Mouse (Mus musculus): ENCODE data around the gene Mus81.

Mus81 gene

DNA sequence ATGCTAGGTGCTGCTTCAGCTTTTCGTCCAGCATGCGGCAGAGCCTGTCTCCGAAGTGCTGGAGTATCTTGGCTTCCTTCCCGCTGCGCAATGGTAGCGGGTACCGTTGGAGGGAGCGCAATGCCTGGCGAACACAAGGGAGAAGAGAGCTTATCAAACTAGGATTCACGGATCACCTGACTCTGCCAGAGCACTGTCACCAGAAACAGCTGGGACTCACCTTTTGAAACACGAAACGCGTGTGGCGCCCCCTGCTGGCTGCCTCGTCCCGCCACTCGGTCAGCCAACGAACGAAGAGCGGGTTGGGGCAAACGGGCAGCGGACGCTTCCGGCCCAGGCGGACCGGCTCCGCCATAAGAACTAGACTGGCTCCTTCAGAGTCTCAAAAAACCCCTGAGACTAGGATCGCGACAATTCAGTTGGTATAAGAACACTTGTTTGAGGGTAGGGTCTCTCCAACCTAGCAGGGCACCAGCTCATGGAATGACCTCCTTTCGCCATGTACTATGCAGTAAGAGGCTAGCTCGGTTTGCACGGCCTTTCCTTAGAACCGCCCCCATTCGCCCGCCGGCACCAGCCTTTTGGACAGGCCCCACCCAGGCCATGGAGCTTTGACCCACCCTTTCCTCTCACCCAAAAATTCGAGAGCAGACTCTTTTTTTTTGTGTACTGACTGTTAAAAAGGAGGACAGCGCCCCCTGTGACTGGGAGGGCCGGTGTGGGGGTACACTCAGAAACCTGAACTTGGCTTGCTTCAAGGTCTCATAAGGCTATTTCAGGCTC is at the start of gene Mus81:
Gene Mus81, minus strand, starts transcription at position 635 of the 783 bp plus-strand sequence.
- DNase-seq (ENCODE audit: low spot score): peak; percentile 93

DNA sequence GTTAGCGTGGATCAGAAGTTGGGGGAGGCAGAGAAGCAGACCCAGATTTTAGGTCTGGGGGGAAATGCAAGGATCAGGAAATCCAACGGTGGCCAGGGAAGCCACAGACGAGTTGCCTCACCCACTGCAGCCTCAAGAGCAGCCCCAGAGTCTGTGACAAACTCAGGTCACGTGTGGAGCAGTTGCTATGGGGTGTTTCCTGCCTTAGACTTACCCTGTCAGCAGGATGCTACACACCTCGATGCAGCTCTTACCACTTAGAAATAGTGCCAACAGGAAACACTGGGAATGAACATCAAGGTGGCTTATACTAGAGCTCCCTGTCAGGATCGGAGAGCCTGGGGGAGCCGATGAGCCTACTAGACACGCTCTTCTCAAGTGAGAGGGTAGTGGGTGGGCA is 44.3 kb upstream of the Mus81 start:
- no peak for DNase-seq (ENCODE audit: low spot score)

DNA sequence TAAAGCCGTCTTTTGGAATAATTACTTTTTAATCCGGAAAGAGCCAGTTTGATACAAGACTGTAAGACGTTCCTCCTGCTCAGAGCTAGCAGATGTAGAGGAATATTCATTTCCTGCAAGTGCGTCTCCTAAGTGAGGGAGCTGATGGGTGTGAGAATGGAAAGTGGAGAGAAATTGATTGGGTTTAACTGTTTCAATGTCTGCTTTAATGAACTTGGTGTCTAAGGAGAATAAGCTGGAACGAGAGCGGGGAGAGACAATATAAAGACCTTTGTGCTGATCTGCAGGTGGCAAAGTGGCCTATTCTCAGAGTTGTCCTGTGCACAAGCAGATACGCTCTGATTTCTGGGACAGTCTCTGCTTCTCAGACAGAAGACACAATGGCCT is 41.9 kb upstream of the Mus81 start:
- no peak for DNase-seq (ENCODE audit: low spot score)

DNA sequence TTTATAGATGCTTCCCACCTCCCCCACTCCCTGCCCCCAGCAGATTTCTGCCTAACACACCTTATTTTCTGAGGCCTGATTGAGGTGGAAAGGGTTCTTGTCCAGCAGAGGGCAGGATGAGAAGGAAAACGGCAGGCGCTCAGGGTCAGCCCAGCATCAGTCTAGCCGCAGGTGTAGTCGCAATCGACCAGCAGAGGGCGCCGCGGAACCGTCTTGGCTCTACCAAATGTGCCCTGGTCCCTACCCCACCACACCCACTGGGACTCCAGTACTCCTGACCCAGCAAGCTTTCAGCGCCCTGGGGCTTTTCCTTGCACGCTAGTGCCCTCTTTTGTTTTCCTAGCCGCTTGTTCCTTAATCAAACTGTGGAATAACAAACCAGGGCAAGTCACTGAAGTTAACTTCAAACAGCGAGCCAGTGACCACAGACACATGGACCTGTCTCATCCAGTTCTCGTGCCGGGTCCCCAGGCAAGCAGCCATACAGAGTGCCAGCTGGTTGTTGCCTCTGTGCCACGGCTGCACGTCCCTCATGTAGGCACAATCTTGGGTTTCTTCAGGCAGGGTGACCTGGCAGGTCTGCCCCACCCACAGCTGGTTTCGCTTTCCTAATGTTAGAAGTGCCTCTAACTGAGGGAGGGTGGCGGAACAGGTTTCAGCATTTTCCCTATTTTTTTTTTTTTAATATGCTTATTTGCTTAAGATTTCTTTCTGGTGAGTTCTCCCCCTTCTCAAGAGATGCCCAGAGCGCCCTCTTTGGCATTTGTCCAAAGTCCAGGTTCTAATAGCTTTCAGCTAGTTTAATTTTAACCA is 41.3 kb upstream of the Mus81 start:
- peak; percentile 94 for DNase-seq (ENCODE audit: low spot score)

DNA sequence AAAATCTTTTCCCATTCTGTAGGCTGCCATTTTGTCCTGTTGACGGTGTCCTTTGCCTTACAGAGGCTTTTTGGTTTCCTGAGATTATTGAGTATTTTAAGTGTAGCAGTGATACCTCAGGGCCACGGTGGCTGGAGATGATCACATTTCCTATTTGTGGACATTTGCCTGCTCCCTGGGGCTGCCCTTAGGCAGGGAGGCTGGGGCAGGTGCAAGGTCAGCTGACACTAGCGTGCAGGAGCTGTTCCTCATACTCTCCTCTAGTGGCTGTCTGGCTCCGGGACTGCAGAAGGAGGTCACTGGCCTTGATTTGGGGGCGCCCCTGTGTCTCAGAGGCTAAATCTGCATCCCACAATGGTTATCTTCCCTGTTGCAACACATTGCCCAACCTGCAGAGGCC is 37.0 kb upstream of the Mus81 start:
- DNase-seq (ENCODE audit: low spot score): no peak

DNA sequence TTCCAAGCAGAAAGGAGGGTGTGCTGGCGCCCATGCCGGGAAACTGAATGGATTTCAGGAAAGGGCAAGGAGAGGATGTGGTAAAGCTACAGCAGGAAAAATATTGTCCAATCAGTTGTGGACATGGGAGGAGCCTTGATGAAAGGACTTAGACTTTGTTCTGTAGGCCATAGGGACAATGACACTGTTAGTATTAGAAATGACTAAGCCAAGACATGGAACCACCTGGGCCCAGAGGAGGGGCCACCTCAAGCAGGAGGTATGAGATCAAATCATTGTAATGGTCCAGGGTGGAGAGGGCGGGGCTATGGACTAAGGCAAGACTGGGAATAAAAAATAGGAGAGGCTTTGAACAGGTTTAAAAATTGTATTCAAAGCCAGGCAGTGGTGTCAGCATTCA is 30.5 kb upstream of the Mus81 start:
- DNase-seq (ENCODE audit: low spot score): no peak

DNA sequence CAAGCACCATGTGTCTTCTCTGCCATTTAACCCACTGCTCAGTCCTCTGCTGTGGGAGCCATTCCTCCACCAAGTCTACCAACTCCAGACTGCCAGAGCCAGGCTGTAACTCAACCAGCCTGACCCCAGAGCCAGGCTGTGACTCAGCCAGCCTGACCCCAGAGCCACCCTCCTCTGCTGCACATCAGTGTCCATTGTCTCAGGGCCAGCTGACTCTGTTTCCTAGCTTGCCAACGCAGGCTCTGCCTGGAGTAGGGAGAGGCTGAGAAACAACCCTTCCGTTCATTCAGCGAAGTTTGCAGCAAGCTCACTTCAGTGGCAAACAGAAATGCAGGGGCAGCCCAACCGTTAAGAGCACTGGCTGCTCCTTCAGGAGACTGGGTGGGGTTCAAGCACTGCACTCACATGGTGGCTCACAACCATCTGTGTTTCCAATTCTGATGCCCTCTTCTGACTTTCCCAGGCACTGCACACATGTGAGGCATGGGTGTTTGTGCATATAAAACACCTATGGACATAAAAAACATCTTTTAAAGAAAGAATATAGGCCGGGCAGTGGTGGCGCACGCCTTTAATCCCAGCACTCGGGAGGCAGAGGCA is 28.8 kb upstream of the Mus81 start:
- DNase-seq (ENCODE audit: low spot score): no peak

DNA sequence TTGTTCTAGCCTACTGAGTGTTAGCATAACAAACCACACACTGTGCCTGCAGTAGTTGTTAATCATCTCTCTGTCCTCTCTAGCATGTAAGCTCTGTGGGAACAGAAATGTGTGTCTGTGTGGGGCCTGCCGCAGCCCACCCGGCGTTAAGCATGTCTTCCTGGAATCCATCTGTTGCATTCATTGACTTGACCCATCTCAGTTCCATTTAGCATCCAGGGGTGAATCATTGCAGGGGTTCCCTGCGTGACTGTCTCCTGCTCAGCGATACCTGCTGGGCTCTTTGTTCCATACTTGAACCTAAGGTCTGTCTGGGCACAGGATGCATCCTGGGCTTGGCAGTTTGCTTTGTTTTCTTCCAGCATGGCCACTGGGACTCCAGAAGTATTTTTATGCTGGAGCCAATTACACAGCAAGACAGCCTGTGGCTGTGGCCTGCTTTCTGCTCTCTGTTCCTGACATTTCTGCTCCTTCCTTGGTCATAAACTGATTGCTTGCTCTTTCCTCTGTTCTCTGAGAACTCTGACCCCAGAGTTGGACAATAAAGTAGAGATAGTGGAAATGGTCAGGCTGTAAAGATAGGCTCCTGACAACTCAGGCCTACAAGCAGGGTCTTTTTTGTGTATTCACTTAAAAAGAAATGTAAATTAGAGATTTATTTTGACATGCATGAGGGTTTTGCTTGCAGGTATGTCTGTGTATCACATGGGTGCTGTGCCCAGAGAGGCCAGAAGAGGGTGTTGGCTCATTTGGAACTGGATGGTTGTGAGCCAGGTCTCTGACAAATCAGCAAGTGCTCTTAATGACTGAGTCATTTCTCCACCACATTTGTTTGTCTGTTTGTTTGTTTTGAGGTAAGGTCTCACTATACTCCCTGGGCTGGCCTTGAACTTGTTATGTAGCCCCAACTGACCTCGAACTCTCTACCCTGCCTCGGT is 27.9 kb upstream of the Mus81 start:
- no peak for DNase-seq (ENCODE audit: low spot score)

DNA sequence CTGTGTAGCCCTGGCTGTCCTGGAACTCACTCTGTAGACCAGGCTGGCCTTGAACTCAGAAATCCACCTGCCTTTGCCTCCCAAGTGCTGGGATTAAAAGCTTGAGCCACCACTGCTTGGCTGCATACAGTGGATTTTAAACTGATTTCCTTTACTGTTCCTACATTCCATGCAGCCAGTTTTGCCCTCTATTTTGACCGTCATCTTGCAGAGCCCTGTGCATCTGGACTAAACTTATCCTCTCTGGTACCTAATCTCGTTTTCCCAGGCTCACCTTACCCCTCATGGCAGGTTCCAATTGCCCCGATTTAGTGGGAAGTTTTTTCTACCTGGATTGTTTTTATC is 24.8 kb upstream of the Mus81 start:
- no peak for DNase-seq (ENCODE audit: low spot score)

DNA sequence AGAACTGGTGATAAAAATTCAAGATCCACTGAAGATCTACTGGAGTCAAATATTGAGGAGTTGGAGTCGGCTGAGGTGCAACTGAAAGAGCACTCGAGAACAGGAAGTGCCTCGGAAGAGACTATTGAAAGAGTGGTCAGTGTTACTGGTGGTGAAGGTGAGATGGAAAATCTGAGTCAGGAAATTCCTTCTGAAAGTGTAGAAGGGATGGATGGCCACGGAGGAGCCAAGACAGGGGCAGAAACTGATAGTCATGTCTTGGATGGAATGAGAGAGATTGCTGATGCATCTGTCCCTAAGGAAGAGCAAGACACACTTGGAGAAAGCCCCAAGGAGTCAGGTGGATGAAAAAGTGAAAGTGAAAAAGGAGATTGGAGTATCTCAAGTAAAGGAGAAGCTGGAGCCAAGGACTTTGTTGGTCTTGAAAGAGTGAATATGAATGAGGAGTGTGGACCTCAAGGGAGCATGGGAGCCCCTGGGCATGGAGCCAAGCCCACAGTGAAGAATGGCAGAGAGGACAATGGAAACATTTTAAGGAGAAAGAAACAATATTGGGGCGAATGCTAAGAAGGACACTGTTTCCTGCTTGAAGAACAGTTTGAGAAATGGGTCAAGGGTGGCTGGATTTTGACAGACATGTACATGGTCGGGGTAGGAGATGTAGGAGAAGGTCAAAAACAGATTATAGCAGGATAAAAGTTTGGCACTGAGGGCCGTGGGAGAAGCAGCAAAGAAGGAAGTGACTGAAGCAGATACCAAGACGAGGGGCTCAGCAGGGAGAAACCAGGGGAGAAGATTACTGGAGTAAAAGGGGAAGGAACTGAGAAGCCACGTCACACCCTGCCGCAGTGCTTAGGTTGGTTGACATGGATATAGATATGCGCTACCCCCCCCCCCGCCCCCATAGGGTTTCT is 24.1 kb upstream of the Mus81 start:
- no peak for DNase-seq (ENCODE audit: low spot score)

DNA sequence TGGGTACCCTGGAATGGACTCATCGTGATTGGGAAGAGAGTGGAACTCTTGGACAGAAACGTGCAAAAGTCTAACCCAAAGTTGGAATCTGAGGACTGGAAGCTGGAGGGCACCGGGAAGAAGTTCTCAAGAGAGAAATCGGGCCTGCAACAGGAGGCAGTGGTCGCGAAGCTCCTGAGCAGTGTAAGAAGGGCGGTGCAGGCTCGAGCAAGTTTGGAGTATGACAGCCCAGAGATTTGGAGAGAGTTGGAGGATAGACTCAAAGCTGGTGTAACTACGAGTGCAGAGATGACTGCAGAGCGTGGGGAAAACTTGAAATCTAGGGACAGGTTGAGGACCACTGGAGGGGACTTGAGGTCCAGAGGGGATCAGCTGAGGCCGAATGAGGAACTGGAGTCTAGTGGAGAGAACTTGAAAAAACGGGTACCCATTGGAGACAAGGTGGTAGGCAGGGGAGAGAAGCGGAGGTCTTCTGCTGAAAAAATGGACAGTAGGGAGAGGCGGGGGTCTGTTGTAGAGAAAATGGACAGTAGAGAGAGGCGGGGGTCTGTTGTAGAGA is 23.0 kb upstream of the Mus81 start:
- DNase-seq (ENCODE audit: low spot score): no peak

DNA sequence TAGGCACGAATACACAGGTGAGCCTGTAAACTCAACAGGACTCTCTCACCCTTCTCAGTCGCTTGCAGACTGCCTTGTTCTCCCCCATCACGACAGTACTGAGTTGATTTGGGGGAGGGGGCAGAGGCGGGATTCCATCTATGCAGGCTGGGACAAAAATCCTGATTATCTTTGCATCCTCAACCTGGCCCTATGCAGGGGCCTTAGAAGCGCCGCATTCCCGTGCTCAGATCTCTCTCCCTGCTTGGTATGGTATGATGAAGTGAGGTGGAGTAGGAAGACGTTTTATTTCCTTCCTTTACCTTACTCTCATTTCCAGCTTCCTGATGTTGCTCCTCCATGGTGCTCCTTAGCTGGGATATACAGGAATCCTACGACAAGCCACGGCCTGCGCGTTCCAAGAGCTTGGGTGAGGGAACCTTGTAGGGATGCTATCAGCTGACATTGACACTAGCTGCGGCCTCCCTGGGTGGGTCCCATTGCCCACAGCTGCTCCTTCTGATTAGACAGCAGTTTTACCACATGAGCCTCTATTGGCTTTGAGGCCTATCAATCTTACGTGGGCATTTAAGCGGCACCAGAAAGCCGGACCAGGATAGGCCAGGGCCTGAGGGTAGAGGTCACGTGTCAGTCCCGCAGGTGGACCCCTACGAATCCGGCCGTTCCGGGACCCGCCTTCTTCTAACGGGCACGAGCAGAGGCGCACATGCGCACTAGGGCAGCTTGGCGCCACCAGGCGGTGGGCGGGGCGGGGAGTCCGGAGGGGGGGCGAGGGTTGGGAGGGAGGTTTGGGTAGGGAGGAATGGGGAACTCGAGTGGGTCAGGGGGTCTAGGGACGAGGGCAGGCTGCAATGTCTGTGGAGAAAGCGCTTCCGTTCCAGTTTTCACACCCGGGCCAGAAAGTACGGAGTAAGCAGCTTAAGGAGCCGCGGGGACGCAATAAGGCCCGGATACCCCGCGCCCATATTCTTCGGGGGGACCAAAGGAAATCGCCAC is 22.1 kb upstream of the Mus81 start, which contains the start of gene Snx32:
Gene Snx32, minus strand, starts transcription at position 508 of the 996 bp plus-strand sequence.
- DNase-seq (ENCODE audit: low spot score): peak; percentile 96

DNA sequence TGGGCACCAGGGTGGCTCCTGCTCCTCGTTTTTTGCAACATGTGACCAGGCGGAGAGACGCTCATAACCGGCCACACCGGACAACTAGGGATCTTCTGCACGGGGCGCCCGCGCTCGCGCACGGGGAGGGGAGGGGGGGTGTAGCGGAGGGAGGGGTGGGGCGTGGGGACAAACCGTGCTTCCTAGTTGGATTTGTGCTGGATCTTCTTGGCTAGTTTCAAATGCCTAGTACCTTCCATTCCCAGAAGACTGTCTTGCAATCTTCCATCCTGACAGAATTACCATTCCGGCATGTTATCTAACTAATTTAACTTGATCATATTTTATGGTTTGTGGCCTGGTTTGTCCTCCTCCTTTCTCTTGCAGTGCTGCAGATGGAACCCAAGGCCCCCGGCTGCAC is 15.5 kb upstream of the Mus81 start, which contains the start of gene 1700020D05Rik:
Gene 1700020D05Rik, minus strand, starts transcription at position 101 of the 400 bp plus-strand sequence.
- no peak for DNase-seq (ENCODE audit: low spot score)

DNA sequence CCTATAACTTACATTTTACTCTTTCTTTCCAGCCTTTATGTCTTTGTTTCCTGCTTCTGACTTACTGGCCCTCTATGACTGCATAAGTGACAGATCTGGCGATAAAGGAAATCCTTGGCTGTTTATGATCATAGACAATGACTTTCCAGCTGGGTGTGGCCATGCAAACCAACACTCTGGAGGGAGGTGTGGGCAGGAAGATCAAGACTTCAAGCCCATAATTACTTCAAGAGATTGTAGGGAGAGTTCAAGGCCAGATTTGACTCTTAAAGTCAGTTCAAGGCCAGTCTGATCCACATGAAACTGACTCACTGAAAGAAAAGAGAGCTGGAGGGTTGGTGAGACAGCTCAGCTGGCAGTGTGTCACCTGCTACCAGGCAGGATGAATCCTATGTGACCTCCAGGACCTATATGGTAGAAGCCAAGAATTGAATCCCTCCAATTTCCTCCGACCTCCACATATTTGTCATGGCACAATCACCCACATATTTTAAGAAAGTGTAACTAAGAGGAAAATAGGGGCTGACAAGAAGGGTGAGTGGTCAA is 12.2 kb upstream of the Mus81 start:
- DNase-seq (ENCODE audit: low spot score): no peak

DNA sequence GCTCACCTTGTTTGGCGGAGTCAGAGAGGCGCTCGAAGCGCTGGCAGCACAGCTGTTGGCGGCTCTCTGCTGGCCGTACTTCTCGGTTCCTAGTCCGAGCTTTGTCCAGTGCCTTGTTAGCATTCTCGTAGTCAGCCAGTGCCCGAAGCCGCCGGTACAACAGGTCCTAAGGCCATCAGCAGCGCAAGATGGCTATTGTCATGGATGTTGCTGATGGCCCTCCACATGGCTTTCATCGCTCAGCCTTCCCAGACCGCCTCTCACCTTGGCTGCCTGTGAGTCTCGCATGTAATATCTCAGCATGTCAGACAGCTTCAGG is 7.8 kb upstream of the Mus81 start:
- DNase-seq (ENCODE audit: low spot score): no peak

DNA sequence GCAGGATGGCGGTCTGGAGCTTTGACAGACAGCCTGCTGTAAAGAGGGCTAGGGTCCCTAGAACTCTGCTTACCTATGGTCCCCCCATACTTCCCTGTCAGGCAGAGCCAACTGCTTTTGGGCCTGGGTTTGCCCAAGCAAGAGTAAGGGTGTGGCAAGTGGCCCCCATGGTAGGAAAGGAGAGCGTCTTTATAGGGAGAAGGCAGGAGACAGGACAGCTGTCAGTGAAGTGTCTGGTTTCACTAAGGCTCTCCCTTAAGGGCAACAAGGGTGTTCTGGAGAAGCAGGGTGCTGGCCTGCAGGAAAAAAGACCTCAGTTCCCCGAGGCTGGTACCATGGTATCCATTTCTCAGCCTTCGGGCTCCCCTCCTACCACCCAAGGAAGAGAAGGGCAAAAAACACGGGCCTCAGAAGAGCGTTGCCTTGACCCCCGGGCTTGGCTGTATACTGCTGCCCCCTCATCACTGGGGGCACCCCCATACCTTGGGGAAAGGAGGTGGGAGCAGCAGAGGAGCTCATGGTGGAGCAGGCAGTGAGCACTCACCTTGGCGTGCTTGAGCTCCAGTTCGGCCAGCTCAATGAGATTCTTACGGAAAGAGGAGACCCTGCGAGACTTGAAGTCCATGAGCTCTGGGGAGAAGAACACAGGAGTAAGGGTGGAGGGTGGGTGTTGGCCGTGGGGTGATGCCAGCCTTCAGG is 7.3 kb upstream of the Mus81 start:
- no peak for DNase-seq (ENCODE audit: low spot score)

DNA sequence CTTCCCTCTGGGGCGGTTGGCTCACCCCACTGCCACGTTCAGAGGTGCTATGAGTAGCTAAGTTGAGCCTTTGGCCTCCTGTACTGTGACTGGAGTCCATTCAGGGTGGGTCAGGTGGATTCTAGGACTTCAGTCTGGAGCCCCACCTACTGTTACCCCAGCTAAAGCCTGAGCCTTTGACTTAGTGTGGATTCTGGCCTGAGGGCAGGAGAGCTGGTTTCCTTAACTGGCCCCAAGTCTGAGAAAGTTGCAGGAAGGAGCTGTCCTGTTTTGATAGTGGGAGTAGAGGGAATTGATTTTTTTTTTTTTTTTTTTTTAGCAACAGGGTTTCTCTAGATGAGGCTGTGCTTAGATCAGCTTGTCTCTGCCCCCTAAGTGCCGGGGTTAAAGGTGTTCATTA is 6.1 kb upstream of the Mus81 start:
- no peak for DNase-seq (ENCODE audit: low spot score)

DNA sequence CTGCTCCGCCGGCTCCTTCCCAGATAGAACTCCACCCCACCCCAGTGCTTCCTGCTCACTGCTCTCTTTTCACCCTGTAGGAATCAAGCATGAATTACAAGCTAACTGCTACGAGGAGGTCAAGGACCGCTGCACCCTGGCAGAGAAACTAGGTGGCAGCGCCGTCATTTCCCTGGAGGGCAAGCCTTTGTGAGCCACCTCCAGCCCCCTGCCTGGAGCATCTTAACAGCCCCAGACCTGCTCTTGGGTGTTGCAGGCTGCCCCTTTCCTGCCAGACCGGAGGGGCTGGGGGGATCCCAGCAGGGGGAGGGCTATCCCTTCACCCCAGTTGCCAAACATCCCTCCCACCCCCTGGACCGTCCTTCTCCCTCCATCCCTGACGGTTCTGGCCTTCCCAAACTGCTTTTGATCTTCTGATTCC is 5.1 kb upstream of the Mus81 start:
- peak; percentile 53 for DNase-seq (ENCODE audit: low spot score)
